Mouse (Mus musculus): ENCODE data around the gene Tet2. TPM values are rescaled to one million over a fixed set of nuclear protein-coding genes. Genes with fewer than 3 reads are reported as not detected.

Gene Tet2
- polyA plus RNA-seq, 1 experiment, result 59.1 TPM

DNA sequence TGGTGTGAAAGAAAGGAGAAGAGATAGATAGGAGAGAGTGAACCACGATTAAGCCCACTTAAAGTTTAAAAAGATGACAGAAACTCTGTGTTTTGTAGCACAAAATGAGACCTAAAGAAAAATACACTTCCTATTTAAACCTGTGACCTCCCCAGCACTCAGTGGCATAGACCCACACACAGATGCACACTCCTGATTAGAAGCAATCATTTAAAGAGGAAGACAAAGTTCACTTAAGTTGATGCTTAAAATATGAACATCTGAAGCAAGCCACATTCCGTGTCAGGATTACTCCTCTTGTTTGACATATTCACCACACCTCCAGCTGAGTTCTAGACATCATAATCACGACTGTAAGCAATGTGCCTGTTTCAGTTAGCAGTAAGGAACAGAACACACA, 14.3 kb downstream of the Tet2 start:
- Histone ChIP-seq H3K27ac (ENCODE audit: insufficient read depth, low read length) (peak overlapping the region; percentile 99), H3K27me3 (ENCODE audit: control insufficient read depth, insufficient read depth, low read length, poor library complexity, severe bottlenecking) (no peaks in the 10 kb centered on the region)

DNA sequence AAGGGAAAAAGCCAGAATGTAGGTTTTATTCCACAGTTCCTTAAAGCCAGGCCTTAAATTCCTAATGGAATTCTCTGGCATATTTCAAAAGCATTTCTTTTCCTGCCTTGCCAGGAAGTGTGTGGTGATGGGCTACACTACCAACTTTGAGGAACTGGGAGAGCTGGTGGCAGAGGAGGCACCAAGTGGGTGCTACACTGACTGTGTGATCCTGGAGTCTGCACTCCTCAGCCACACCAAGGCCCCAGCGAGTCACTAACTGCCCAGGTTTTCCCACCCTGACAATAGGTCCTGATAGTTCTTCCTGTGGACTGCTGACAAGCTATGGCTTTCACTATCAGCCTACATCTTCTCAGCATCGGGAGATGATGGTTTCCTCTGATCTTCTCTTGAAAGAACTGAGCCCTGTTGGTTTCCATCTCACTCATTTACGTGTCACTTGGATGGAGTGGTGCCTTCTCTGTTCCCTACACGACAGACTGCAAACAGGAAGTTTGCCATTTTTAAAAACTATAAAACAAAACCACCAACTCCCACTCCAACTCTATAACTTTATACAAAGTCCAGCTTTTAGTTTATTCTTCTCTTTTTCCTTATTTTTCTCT, 18.7 kb downstream of the Tet2 start:
- Histone ChIP-seq H3K9ac (ENCODE audit: low read depth, poor library complexity, severe bottlenecking) (0 out of 2 replicates have a peak overlapping the region, but pooled peaks have one; percentile 61), H3K4me3 (ENCODE audit: low read depth, low read length) (no peak overlapping the region), H3K27ac (ENCODE audit: insufficient read depth, low read length) (peak overlapping the region; percentile 97), H3K36me3 (ENCODE audit: control insufficient read depth, insufficient read depth, low read length, poor library complexity, severe bottlenecking) (no peaks in the 10 kb centered on the region), H3K27me3 (ENCODE audit: control insufficient read depth, insufficient read depth, low read length, poor library complexity, severe bottlenecking) (no peaks in the 10 kb centered on the region), H3K9me3 (replicated peaks; ENCODE audit: control insufficient read depth, insufficient read depth, low read length, poor library complexity, severe bottlenecking) (no peaks in the 10 kb centered on the region), H3K4me1 (ENCODE audit: control insufficient read depth, insufficient read depth, low read length) (peaks cover 3% of the 10 kb centered on the region)
- TF ChIP-seq POLR2A (IDR thresholded peaks at IDR 0.05; ENCODE audit: insufficient read depth, low read length) (no peak), CTCF (IDR thresholded peaks at IDR 0.05; ENCODE audit: low read depth, low read length) (no peak), EP300 (IDR thresholded peaks at IDR 0.05; ENCODE audit: insufficient read depth, low read depth, low read length) (no peak)

More for the DNA sequence above, 14.3 kb downstream of the Tet2 start:
- Histone ChIP-seq H3K9ac (ENCODE audit: low read depth, poor library complexity, severe bottlenecking) (peak overlapping the region; percentile 75), H3K9me3 (replicated peaks; ENCODE audit: control insufficient read depth, insufficient read depth, low read length, poor library complexity, severe bottlenecking) (no peaks in the 10 kb centered on the region), H3K4me1 (ENCODE audit: control insufficient read depth, insufficient read depth, low read length) (peaks cover 7% of the 10 kb centered on the region), H3K36me3 (ENCODE audit: control insufficient read depth, insufficient read depth, low read length, poor library complexity, severe bottlenecking) (no peaks in the 10 kb centered on the region), H3K4me3 (ENCODE audit: low read depth, low read length) (no peak overlapping the region)
- TF ChIP-seq EP300 (IDR thresholded peaks at IDR 0.05; ENCODE audit: insufficient read depth, low read depth, low read length) (no peak), POLR2A (IDR thresholded peaks at IDR 0.05; ENCODE audit: insufficient read depth, low read length) (no peak), CTCF (IDR thresholded peaks at IDR 0.05; ENCODE audit: low read depth, low read length) (no peak)

GRCm38 (mm10) chr3:133525578-133525977, 19.4 kb downstream of the Tet2 start:
- Histone ChIP-seq H3K27me3 (ENCODE audit: control insufficient read depth, insufficient read depth, low read length, poor library complexity, severe bottlenecking) (no peaks in the 10 kb centered on the region), H3K9ac (ENCODE audit: low read depth, poor library complexity, severe bottlenecking) (no peak overlapping the region)
- TF ChIP-seq CTCF (IDR thresholded peaks at IDR 0.05; ENCODE audit: low read depth, low read length), result no peak
- no peak for TF ChIP-seq POLR2A (IDR thresholded peaks at IDR 0.05; ENCODE audit: insufficient read depth, low read length)
- TF ChIP-seq EP300 (IDR thresholded peaks at IDR 0.05; ENCODE audit: insufficient read depth, low read depth, low read length), result no peak

DNA sequence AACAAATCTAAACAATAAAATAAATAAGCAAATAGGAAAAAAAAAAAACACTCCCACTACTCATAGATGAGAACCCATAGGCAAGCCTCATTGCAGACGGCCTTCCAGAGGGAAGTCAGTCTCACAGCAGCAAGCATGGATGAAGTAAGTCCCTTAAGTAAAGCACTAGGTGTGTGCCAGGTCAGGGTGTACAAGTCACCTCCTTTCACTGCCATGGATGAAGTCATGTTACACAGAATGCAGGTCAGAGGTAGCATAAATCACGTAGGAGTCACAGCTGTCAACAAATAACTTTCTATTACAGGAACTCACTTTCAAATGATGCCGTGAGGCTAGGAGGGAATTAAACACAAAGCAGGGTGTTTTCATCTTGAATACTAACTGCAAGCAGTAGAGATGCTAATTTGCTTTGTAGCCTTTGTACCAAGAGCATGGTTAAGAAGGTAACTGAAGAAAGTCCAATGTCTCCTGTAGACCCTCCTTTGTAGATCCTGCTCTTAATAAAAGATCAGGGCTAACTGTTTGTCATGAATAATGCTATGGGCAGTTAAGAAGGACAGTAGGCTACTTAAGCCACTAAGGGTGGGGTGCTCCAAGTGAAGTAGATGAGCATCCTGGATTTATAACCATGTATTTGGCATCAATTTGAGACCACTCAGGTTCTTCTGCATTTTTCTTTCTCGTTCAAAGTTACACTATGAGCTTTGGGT, 20.4 kb downstream of the Tet2 start:
- TF ChIP-seq POLR2A (IDR thresholded peaks at IDR 0.05; ENCODE audit: insufficient read depth, low read length), result no peak
- TF ChIP-seq EP300 (IDR thresholded peaks at IDR 0.05; ENCODE audit: insufficient read depth, low read depth, low read length), result no peak
- TF ChIP-seq CTCF (IDR thresholded peaks at IDR 0.05; ENCODE audit: low read depth, low read length), result no peak
- H3K27ac ChIP-seq (ENCODE audit: insufficient read depth, low read length), result peak overlapping the region; percentile 97
- no peaks in the 10 kb centered on the region for H3K36me3 ChIP-seq (ENCODE audit: control insufficient read depth, insufficient read depth, low read length, poor library complexity, severe bottlenecking)
- no peaks in the 10 kb centered on the region for H3K4me1 ChIP-seq (ENCODE audit: control insufficient read depth, insufficient read depth, low read length)
- no peak overlapping the region for H3K9ac ChIP-seq (ENCODE audit: low read depth, poor library complexity, severe bottlenecking)
- no peak overlapping the region for H3K4me3 ChIP-seq (ENCODE audit: low read depth, low read length)
- no peaks in the 10 kb centered on the region for H3K9me3 ChIP-seq (replicated peaks; ENCODE audit: control insufficient read depth, insufficient read depth, low read length, poor library complexity, severe bottlenecking)
- H3K27me3 ChIP-seq (ENCODE audit: control insufficient read depth, insufficient read depth, low read length, poor library complexity, severe bottlenecking), result no peaks in the 10 kb centered on the region

More at GRCm38 (mm10) chr3:133525578-133525977, 19.4 kb downstream of the Tet2 start:
- Histone ChIP-seq H3K36me3 (ENCODE audit: control insufficient read depth, insufficient read depth, low read length, poor library complexity, severe bottlenecking) (no peaks in the 10 kb centered on the region), H3K9me3 (replicated peaks; ENCODE audit: control insufficient read depth, insufficient read depth, low read length, poor library complexity, severe bottlenecking) (no peaks in the 10 kb centered on the region), H3K4me1 (ENCODE audit: control insufficient read depth, insufficient read depth, low read length) (peaks cover under 1% of the 10 kb centered on the region), H3K27ac (ENCODE audit: insufficient read depth, low read length) (peak overlapping the region; percentile 97), H3K4me3 (ENCODE audit: low read depth, low read length) (no peak overlapping the region)

- Histone ChIP-seq H3K4me3 (ENCODE audit: low read depth, low read length) (no peak overlapping the region), H3K36me3 (ENCODE audit: control insufficient read depth, insufficient read depth, low read length, poor library complexity, severe bottlenecking) (no peaks in the 10 kb centered on the region), H3K4me1 (ENCODE audit: control insufficient read depth, insufficient read depth, low read length) (no peaks in the 10 kb centered on the region), H3K9me3 (replicated peaks; ENCODE audit: control insufficient read depth, insufficient read depth, low read length, poor library complexity, severe bottlenecking) (no peaks in the 10 kb centered on the region), H3K27ac (ENCODE audit: insufficient read depth, low read length) (peak overlapping the region; percentile 38), H3K9ac (ENCODE audit: low read depth, poor library complexity, severe bottlenecking) (no peak overlapping the region), H3K27me3 (ENCODE audit: control insufficient read depth, insufficient read depth, low read length, poor library complexity, severe bottlenecking) (no peaks in the 10 kb centered on the region)
- no peak for TF ChIP-seq EP300 (IDR thresholded peaks at IDR 0.05; ENCODE audit: insufficient read depth, low read depth, low read length)
- TF ChIP-seq CTCF (IDR thresholded peaks at IDR 0.05; ENCODE audit: low read depth, low read length), result no peak
Measured at GRCm38 (mm10) chr3:133523191-133523590, 21.7 kb downstream of the Tet2 start.

GRCm38 (mm10) chr3:133522289-133522688, 22.6 kb downstream of the Tet2 start:
- Histone ChIP-seq H3K4me1 (ENCODE audit: control insufficient read depth, insufficient read depth, low read length) (no peaks in the 10 kb centered on the region), H3K4me3 (ENCODE audit: low read depth, low read length) (no peak overlapping the region), H3K27ac (ENCODE audit: insufficient read depth, low read length) (0 out of 2 replicates have a peak overlapping the region, but pooled peaks have one; percentile 39), H3K9me3 (replicated peaks; ENCODE audit: control insufficient read depth, insufficient read depth, low read length, poor library complexity, severe bottlenecking) (no peaks in the 10 kb centered on the region), H3K9ac (ENCODE audit: low read depth, poor library complexity, severe bottlenecking) (peak overlapping the region; percentile 10; the same call in 1 of the 2 replicates), H3K36me3 (ENCODE audit: control insufficient read depth, insufficient read depth, low read length, poor library complexity, severe bottlenecking) (no peaks in the 10 kb centered on the region), H3K27me3 (ENCODE audit: control insufficient read depth, insufficient read depth, low read length, poor library complexity, severe bottlenecking) (no peaks in the 10 kb centered on the region)
- TF ChIP-seq POLR2A (IDR thresholded peaks at IDR 0.05; ENCODE audit: insufficient read depth, low read length) (no peak), CTCF (IDR thresholded peaks at IDR 0.05; ENCODE audit: low read depth, low read length) (no peak), EP300 (IDR thresholded peaks at IDR 0.05; ENCODE audit: insufficient read depth, low read depth, low read length) (no peak)
